In genomic region chr1:194208034-194209000, GRCm38 (mm10) we compare ENCODE assay signal across 16 mouse cellular contexts.
DNase-seq lines count a peak whose midpoint lies in the region; ATAC-seq lines count a peak whose summit lies in the region.
"Had no signal": no experiment of that assay in that cellular context is flagged by ENCODE, and none has a peak within 500 bp of the region (broad histone marks: within the 10 kb centered on the region; RNA-seq: fewer than 3 reads in every experiment).

No protein-coding gene starts in this region.

- no peaks in the 10 kb centered on the region for H3K4me1 ChIP-seq in heart, embryonic 11.5 days (ENCODE audit: control insufficient read depth, insufficient read depth, low read length)
- H3K4me1 ChIP-seq in hindbrain, embryonic 11.5 days (replicated peaks; ENCODE audit: control insufficient read depth, insufficient read depth, low read length): 0 out of 2 replicates have a peak, but pooled peaks cover 2% of the 10 kb centered on the region
- peaks cover 17% of the 10 kb centered on the region for H3K4me1 ChIP-seq in midbrain, embryonic 13.5 days (replicated peaks)
- H3K4me1 ChIP-seq: limb, embryonic 12.5 days; liver, embryonic 15.5 days had no signal

- no peaks in the 10 kb centered on the region for H3K9me3 ChIP-seq in heart, embryonic 11.5 days (replicated peaks; ENCODE audit: control insufficient read depth, low read length)
- no peaks in the 10 kb centered on the region for H3K9me3 ChIP-seq in hindbrain, embryonic 11.5 days (ENCODE audit: control insufficient read depth, low read length)
- H3K9me3 ChIP-seq in midbrain, embryonic 13.5 days: no peaks in the 10 kb centered on the region
- H3K9me3 ChIP-seq: limb, embryonic 12.5 days; liver, embryonic 15.5 days had no signal

- no peak for ATAC-seq in heart, embryonic 11.5 days (replicated peaks; ENCODE audit: insufficient number of reproducible peaks, low FRiP score, low TSS enrichment)
- ATAC-seq in hindbrain, embryonic 11.5 days (ENCODE audit: low FRiP score): peak; percentile 77
- ATAC-seq in midbrain, embryonic 13.5 days: peak; percentile 94
- no peak for ATAC-seq in megakaryocyte progenitor cell, adult 5-6 weeks (replicated peaks; ENCODE audit: poor library complexity)
- ATAC-seq in erythroid progenitor cell, adult 5-6 weeks (replicated peaks; ENCODE audit: low FRiP score, poor library complexity, severe bottlenecking): no peak

- H3K4me3 ChIP-seq in heart, embryonic 11.5 days (ENCODE audit: low read depth, low read length): no peak overlapping the region
- no peak overlapping the region for H3K4me3 ChIP-seq in hindbrain, embryonic 11.5 days (ENCODE audit: low read depth, low read length)
- no peak overlapping the region for H3K4me3 ChIP-seq in midbrain, embryonic 13.5 days (replicated peaks)
- H3K4me3 ChIP-seq: gastrocnemius, adult 2 months; left cerebral cortex, adult 2 months; limb, embryonic 12.5 days; liver, embryonic 15.5 days had no signal

- no peak overlapping the region for H3K4me2 ChIP-seq in heart, embryonic 11.5 days
- H3K4me2 ChIP-seq in hindbrain, embryonic 11.5 days (replicated peaks; ENCODE audit: low read depth, low read length): no peak overlapping the region
- H3K4me2 ChIP-seq in midbrain, embryonic 13.5 days (replicated peaks): peak overlapping the region; percentile 31
- H3K4me2 ChIP-seq: limb, embryonic 12.5 days; liver, embryonic 15.5 days had no signal

- peak; percentile 76 for DNase-seq in heart, adult 11 months
- DNase-seq in hindbrain, embryonic 11.5 days (ENCODE audit: low spot score): peak; percentile 21
- DNase-seq in retina, postnatal 1 day: peak; percentile 29
- DNase-seq in right cerebral cortex, postnatal 4 days: no peak
- DNase-seq: adrenal gland, adult 2 months; gastrocnemius, adult 2 months; heart, postnatal 36 days; right cerebral cortex, adult 18-20 months had no signal

- no peaks in the 10 kb centered on the region for H3K36me3 ChIP-seq in heart, embryonic 11.5 days (ENCODE audit: control insufficient read depth, insufficient read depth, low read length)
- H3K36me3 ChIP-seq in hindbrain, embryonic 11.5 days (ENCODE audit: control insufficient read depth, insufficient read depth, low read length): no peaks in the 10 kb centered on the region
- no peaks in the 10 kb centered on the region for H3K36me3 ChIP-seq in midbrain, embryonic 13.5 days
- H3K36me3 ChIP-seq: limb, embryonic 12.5 days; liver, embryonic 15.5 days had no signal

- H3K27me3 ChIP-seq in heart, embryonic 11.5 days (ENCODE audit: control insufficient read depth, insufficient read depth, low read length): no peaks in the 10 kb centered on the region
- H3K27me3 ChIP-seq in hindbrain, embryonic 11.5 days (ENCODE audit: control insufficient read depth, insufficient read depth, low read length): no peaks in the 10 kb centered on the region
- H3K27me3 ChIP-seq in midbrain, embryonic 13.5 days: no peaks in the 10 kb centered on the region
- H3K27me3 ChIP-seq: limb, embryonic 12.5 days; liver, embryonic 15.5 days had no signal

- WGBS in heart, embryonic 11.5 days (ENCODE audit: insufficient replicate concordance): 55% methylated on average over 14 of the region's 14 CpGs
- WGBS in hindbrain, embryonic 11.5 days: 36% methylated on average over 14 of the region's 14 CpGs
- WGBS in midbrain, embryonic 13.5 days: 21% methylated on average over 14 of the region's 14 CpGs

- H3K9ac ChIP-seq in heart, embryonic 11.5 days (ENCODE audit: low read depth, low read length): no peak overlapping the region
- H3K9ac ChIP-seq in hindbrain, embryonic 11.5 days (ENCODE audit: low read depth, low read length): no peak overlapping the region
- 0 out of 2 replicates have a peak overlapping the region, but pooled peaks have one; percentile 16 for H3K9ac ChIP-seq in midbrain, embryonic 13.5 days (replicated peaks)
- H3K9ac ChIP-seq: limb, embryonic 12.5 days; liver, embryonic 15.5 days had no signal

- no peak overlapping the region for H3K27ac ChIP-seq in heart, embryonic 11.5 days (ENCODE audit: low read depth, low read length)
- peak overlapping the region; percentile 54; the same call in 1 of the 2 replicates for H3K27ac ChIP-seq in hindbrain, embryonic 11.5 days (ENCODE audit: low read depth, low read length)
- peak overlapping the region; percentile 83 for H3K27ac ChIP-seq in midbrain, embryonic 13.5 days
- H3K27ac ChIP-seq: gastrocnemius, adult 2 months; left cerebral cortex, adult 2 months; limb, embryonic 12.5 days; liver, embryonic 15.5 days; stomach, postnatal 0 days had no signal

Comparison
In these comparisons a context has a peak if more than half of its experiments do, and no peak if none do; other contexts are left out.
1. ATAC-seq: peak in hindbrain, embryonic 11.5 days (single experiment) and midbrain, embryonic 13.5 days (single experiment); none in heart, embryonic 11.5 days (single experiment), megakaryocyte progenitor cell, adult 5-6 weeks (single experiment) and erythroid progenitor cell, adult 5-6 weeks (single experiment).